Mouse (Mus musculus) splenic B cell, adult 2 months (primary cell): Measurements from ENCODE around the gene Tcea2.

Experiments used
- DNase-seq: peaks from one replicate; pipeline ENCODE4 v3.0.0-alpha.2; 2011; ENCODE audit warnings: low read depth, low spot score
- H3K27me3 ChIP-seq: 2 replicates; pipeline ENCODE4 v1.6.1; 2012; ENCODE audit warnings: mild to moderate bottlenecking, low read length, moderate library complexity, mixed read lengths; ENCODE audit not compliant: control insufficient read depth, poor library complexity, insufficient read depth, severe bottlenecking
- H3K36me3 ChIP-seq: 2 replicates; pipeline ENCODE4 v1.6.1; 2012; ENCODE audit warnings: mild to moderate bottlenecking, low read length, moderate library complexity, mixed read lengths; ENCODE audit not compliant: control insufficient read depth, poor library complexity, insufficient read depth, severe bottlenecking

Gene Tcea2

DNA sequence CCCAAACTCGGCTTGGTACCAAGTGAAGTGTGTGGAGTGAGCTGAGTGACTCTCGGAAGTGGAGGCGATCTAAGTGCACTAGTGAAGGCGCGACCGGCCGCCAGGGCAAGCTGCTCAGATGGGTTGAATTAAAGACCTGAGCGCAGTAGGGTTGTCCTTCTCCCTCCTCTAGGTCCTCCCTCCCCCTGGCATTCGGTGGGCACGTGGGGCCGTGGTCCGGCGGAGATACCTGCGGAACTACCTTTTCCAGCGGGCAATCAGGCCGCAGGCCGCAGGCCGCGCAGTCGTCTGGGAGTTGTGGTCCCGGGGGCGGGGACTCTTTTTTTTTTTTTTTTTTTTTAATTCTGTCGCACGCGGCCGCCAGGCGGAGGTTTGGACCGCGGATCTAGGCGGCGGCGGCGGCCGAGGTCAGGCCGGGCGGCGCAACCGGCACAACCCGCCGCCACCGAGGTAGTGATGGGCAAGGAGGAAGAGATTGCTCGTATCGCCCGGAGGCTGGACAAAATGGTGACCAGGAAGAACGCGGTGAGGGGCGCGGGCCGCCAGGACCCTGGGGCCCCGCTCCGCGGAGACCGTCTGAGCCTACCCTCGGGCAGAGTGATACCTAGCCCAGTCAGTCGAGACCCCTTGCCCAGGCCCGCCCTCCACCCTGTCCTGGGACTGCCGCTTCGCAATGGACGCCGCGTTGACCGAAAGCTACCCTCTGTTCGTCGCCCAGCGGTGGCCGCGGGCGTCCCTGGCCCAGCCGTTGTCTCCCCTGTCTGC, at the start of gene Tcea2:
Gene Tcea2 (plus strand): TSS at position 360 of the 765 bp plus-strand sequence.
- peak; percentile 79 for DNase-seq
- no peaks in the 10 kb centered on the region for H3K27me3 ChIP-seq

DNA sequence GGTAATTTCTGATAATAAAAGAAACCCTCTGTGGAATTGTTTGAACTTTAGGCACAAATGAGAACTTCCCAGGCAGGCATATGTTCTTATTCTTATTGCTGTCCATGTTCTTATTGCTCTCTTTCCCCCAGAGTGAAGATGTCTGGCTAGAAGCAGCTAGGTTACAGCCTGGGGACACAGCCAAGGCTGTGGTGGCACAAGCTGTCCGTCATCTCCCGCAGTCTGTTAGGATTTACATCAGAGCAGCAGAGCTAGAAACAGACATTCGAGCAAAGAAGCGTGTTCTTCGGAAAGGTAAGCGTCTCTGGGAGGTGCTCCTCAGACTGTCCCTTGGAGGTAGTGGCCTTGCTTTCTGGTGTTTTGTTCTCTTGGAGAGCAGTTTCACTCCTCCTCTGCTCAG, 47.5 kb upstream of the Tcea2 start:
- Histone ChIP-seq H3K27me3 (no peaks in the 10 kb centered on the region), H3K36me3 (peaks cover 17% of the 10 kb centered on the region)
- DNase-seq: no peak

More for the DNA sequence above, at the start of gene Tcea2:
- H3K36me3 ChIP-seq: no peaks in the 10 kb centered on the region

DNA sequence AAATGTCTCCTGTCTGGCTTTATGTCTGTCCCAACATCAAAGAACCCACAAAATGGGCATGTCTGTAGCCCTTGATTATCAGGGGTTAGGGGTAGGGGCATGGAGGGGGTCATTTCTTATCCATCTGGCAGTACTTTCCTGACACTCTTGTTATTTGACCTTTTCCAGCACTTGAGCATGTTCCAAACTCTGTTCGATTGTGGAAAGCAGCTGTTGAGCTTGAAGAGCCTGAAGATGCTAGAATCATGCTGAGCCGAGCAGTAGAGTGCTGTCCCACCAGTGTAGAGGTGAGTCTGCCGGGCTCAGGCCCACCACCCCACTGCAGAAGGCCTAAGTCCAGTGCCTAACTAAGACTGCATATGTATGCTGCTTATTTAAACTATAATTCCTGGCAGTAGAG, 44.2 kb upstream of the Tcea2 start:
- Histone ChIP-seq H3K27me3 (no peaks in the 10 kb centered on the region), H3K36me3 (peaks cover 27% of the 10 kb centered on the region)
- no peak for DNase-seq

DNA sequence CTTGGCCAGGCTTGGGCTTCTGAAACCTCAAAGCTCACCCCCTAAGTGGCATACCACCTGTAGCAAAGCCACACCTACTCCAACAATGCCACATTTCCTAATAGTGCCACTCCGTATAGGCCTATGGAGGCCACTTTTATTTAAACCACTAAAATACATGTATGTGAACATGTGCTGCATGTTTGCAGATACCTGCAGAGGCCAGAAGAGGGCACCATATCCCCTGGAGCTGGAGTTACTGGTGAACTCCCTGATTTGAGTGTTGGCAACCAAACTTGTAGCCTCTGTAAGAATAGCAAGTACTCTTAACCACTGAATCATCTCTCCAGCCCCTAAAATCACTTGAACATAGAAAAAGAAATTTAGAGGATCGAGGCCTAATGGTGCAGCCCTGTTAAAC, 35.7 kb upstream of the Tcea2 start:
- peak; percentile 69 for DNase-seq

DNA sequence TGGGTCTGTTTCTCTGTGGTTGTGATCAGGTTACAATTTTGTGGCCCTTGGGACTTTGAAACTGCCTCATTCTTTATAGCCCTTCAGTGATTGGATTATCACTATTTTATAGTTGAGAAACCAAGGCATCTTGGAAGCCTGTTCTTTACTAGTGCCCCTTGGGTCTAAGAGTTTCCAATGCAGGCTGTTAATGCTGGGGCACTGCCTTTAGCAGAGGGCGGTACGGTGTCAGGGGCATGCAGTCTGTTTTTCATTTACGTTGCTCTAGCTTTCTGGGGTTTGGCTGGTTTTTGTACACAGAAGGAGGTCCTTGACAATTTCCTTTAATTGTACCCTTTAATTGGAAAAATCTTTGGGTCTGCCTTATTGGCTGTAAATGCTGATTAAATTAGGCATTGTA, 34.4 kb upstream of the Tcea2 start:
- DNase-seq: no peak

More for the DNA sequence above, 35.7 kb upstream of the Tcea2 start:
- Histone ChIP-seq H3K27me3 (no peaks in the 10 kb centered on the region), H3K36me3 (peaks cover 26% of the 10 kb centered on the region)

DNA sequence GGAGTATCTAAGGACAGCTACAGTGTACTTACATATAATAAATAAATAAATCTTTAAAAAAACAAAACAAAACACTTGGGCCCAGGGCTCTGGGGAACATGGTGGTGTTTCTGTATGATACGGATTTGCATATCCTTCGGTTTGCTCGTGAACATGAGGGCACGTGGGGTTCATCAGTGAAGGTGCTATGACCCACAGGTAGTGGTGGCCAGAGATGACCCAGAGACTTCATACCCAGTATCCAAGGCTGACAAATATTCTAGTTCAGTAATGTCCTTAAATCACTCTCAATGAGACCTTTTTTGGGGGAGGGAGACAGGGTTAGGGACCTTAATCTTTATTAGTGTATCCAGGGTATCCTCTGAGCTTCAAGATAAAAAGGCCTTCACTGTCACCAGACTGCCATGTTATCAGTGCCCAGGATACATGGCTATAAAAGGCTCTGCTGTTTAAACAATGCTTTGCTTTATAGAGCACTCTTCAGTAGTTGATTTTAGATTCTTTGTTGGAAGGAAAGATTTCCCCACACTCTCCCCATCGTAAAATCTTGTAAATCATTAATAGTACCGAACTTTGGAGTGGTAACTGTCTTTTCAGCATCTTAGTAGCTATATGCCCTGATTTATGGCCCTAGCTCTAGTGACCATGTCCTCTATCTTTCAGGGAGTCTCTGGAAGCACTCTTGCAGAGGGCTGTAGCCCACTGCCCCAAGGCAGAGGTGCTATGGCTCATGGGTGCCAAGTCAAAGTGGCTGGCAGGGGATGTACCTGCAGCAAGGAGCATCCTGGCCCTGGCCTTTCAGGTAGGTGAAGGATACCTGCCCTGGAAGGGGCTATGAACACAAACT, 33.3 kb upstream of the Tcea2 start:
- no peak for DNase-seq
- H3K27me3 ChIP-seq: no peaks in the 10 kb centered on the region
- peaks cover 28% of the 10 kb centered on the region for H3K36me3 ChIP-seq

More for the DNA sequence above, 34.4 kb upstream of the Tcea2 start:
- peaks cover 28% of the 10 kb centered on the region for H3K36me3 ChIP-seq
- no peaks in the 10 kb centered on the region for H3K27me3 ChIP-seq

DNA sequence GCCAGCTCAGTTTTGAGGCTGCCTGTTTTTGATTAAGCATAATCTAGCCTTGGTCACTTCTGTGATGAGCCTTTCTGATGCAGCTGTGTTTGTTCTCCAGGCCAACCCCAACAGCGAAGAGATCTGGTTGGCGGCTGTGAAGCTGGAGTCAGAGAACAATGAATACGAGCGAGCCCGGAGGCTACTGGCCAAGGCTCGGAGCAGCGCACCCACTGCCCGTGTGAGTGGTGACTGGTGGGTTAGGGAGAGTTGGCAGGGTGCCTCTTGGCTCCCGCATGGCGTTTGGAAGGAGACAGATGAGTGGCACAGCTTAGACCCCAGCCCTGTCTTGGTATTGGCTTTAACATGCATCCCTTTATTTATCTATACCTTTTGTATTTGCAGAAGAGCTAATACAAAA, 31.2 kb upstream of the Tcea2 start:
- no peak for DNase-seq
- peaks cover 26% of the 10 kb centered on the region for H3K36me3 ChIP-seq

DNA sequence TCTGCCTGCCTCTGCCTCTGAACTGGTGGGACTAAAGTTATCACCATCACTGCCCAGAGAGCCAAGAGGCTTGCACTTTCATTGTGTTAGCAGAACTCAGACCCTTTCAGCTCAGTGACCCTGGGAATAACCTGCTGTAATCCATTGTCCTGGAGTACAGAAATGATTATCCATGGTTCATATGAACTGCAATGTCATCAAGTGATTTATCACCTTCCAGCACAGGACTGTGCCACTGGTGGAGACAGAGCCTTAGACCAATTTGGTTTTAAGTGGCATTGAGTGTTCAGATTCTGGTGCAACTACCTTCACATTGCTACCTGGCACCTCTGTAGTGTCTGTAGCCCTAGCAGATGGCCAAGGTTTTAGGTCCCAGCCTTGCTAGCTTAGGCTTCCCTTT, 27.0 kb upstream of the Tcea2 start:
- Histone ChIP-seq H3K27me3 (no peaks in the 10 kb centered on the region), H3K36me3 (peaks cover 14% of the 10 kb centered on the region)
- no peak for DNase-seq

More for the DNA sequence above, 31.2 kb upstream of the Tcea2 start:
- no peaks in the 10 kb centered on the region for H3K27me3 ChIP-seq

DNA sequence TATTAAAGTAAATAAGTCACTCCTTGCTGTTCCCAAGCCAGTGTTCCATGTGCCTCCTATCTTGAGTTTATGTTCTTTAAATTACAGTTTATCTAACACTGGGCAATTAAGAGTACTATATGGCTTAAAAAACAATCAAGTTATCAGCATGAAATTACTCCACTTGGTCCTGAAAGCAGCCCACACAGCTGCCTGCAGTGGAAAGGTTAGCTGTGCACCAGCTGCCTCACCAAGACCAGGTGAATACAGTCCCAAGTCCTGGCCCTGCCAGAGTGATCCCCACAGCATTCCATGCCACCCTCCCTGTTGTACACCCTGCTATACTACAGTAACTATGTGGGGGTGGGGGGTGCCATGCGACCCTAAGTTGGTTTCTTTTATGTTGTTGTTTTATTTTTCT, 26.6 kb upstream of the Tcea2 start:
- DNase-seq: no peak
- peaks cover 14% of the 10 kb centered on the region for H3K36me3 ChIP-seq
- no peaks in the 10 kb centered on the region for H3K27me3 ChIP-seq

DNA sequence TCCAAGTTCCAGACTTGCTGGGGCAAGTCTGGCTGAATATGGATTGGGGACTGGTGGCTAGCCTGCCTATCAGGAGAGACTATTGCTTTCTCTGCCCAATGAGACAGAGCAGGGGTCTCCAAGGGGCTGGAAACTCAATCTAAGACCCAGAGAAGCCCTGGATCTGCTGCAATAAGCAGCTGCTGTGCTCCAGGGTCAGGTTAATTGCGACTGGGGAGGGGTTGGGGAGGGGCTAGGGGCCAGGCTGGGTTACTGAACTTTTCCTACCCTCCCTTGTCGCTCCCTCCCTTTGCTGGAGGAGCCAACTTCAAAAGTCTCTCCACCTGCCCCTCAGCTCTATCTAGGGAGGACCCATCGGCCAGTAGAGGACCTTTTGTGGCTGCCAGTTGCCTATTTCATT, 23.4 kb upstream of the Tcea2 start, which contains the start of gene Gm29797:
Gene Gm29797 (plus strand): TSS at position 301 of the 400 bp plus-strand sequence.
- DNase-seq: no peak
- H3K36me3 ChIP-seq: peaks cover 4% of the 10 kb centered on the region
- no peaks in the 10 kb centered on the region for H3K27me3 ChIP-seq

DNA sequence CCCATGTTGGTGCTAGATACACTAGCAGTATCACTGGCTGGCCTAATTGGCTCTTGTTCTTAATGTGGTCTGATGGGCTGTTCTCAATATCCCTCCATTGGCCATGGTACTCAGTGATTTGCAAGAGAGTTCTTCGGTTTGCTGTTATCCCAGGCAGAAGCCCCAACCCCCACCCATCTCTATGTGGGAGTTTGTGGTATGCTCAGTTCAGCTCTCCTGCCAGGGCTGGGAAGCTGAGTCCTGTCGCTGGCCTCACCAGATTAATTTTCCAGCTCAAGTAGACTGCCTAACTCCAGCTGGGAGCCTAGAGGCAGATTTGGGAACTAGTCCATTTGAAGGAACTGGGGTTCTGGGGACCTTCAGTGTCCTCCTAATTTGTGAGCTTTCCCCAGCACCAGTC, 22.7 kb upstream of the Tcea2 start:
- Histone ChIP-seq H3K27me3 (no peaks in the 10 kb centered on the region), H3K36me3 (peaks cover 4% of the 10 kb centered on the region)
- no peak for DNase-seq

DNA sequence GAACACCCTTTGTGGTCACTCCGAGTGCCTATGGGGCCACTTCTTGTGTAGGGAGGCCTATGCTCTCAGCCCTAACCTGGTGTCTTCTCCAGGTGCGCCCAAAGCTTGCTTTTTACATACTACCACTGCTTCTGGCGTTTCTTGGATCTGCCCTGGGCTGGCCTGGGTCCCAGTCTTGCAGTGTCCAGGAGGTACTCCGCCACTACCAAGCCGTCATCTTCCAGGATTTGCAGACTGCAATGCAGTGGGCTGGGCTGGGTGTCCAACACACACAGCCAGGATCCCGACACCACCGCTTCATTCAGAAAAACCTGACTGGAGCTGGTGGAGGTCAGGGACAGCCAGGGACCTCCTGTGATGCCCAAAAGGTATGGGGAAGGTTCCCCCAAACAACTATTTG, 21.6 kb upstream of the Tcea2 start:
- no peak for DNase-seq

DNA sequence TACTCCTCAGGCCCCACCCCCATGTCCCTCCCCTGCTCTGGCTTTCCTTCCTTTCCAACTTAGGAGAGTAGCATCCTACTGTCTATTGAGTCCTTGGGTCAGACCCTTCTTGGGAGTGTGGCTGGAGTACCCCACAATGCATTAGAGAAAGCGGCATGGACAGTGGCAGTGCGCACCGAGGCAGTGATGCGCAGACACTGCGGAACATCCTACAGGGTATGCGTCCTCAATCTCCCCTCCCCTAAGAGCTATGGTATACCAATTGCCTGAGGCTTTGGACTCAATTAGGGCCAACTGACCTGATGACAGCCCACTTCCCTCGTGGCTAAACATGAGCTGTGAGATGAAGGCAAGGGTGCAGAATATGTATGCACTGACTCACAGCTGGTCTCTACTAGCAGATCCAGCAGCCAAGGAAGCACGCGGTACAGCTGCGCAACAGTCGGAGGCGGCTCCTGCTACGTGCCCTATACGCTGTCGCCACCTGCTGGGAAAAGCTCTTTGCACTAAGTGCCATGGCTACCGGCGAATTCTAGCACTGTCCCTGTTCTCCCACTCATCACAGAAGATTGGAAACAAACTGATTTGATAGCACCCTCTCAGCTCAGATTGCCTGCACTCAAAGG, 21.1 kb upstream of the Tcea2 start:
- peak; percentile 39 for DNase-seq
- Histone ChIP-seq H3K27me3 (no peaks in the 10 kb centered on the region), H3K36me3 (peaks cover 4% of the 10 kb centered on the region)

More for the DNA sequence above, 21.6 kb upstream of the Tcea2 start:
- Histone ChIP-seq H3K36me3 (peaks cover 4% of the 10 kb centered on the region), H3K27me3 (no peaks in the 10 kb centered on the region)

DNA sequence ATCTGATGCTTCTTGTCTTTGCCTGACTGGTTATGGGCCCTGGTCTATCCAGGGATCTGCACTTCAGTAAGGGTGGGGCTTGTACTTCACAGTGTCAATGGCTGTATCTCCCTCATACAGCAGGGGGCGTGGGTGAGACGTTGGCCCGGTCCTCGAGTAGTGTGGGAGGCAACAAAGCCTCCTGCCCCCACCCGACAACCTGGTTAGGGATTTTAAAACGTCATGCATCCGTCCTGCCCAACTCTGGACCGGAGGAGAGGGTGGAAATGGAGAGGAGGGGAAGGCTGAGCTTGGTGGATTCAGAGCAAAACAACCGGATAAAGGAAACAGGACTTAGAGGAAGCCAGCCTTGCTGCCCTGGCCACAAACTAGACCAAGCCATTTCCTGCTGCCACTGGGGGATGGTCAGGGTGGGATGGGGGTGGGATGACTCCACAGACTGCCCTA, 20.5 kb upstream of the Tcea2 start:
- peaks cover 4% of the 10 kb centered on the region for H3K36me3 ChIP-seq
- H3K27me3 ChIP-seq: no peaks in the 10 kb centered on the region
- peak; percentile 85 for DNase-seq
